Mouse (Mus musculus) C3H10T1/2 (cell line): Measurements from ENCODE around the gene Trim34b. TPM values are rescaled to one million over a fixed set of nuclear protein-coding genes. Genes with fewer than 3 reads are reported as not detected.

Experiments
- polyA plus RNA-seq, 2 experiments: library from polyadenylated mRNA; unstranded; fragments of >200 nt; fragmentation: generic; extraction: Trizol; gene quantifications; one replicate each; pipeline ENCODE4 v1.2.1; 2012; ENCODE audit warnings: missing spikeins in 2 of 2

Gene Trim34b
- polyA plus RNA-seq = under 1 TPM in 1 of 2 experiments, not detected in 1; 0.92 TPM

DNA sequence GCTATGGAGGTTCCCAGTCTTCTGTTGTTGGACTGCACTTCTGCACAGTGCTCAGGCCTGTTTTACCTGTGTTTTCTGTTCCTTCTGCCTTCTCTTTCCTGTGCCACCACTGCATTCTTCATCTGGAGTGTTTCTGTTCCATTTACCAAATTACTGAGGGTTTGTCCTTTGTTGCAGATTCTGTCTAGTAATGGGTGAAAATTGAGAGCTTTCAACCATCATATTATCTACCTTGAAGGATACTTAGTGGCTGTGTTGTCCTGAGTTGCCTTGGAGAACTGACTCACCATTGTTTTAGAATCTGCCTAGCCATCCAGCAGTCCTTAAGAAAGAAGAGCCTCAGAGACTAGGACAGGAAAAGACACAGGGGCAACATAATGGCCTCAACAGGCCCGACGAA, at the start of gene Trim34b:
Trim34b (plus strand) TSS at position 301 of the 400 bp plus-strand sequence.

DNA sequence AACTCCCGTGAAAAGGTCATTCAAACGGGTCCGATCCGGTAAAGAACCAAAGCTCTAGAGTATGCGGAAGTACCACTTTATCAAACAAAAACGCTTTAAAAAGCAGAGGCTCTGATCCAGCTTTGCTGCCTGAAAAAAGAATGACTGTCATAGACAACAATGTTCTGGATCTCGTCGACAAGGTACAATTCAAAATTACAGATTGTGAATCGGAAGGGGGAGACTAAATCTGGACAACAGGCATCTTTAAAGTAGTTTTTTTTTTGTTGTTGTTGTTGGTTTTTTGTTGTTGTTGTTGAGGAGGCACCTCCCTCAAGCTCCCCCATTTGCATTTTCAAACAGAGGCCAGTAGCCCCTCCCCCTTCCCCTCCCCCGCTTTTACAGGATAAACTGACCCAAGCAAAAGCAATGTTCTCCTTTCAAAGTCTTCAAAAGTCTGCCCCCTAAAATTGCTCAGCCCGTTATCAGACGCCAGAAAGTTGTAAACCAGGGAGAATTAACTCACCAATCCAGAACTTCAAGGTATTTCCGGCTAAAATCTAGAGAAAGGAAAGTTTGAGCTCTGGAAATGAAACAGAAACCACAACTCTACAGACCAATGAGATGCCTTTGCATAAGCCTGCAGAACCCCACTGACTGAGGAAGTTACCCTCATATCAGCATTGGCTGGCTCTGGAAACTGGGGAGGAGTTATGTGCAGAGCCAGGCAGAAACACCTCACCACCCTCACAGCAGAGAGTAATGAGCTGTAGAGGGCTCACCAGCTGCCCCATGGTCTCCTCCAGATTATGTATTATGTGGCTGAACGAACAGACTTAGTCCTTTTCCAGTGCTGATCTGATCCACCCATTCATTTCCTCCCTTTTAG, 41.5 kb upstream of the Trim34b start, which contains the start of gene Trim5:
Trim5 (minus strand) TSS at position 519 of the 868 bp plus-strand sequence.

DNA sequence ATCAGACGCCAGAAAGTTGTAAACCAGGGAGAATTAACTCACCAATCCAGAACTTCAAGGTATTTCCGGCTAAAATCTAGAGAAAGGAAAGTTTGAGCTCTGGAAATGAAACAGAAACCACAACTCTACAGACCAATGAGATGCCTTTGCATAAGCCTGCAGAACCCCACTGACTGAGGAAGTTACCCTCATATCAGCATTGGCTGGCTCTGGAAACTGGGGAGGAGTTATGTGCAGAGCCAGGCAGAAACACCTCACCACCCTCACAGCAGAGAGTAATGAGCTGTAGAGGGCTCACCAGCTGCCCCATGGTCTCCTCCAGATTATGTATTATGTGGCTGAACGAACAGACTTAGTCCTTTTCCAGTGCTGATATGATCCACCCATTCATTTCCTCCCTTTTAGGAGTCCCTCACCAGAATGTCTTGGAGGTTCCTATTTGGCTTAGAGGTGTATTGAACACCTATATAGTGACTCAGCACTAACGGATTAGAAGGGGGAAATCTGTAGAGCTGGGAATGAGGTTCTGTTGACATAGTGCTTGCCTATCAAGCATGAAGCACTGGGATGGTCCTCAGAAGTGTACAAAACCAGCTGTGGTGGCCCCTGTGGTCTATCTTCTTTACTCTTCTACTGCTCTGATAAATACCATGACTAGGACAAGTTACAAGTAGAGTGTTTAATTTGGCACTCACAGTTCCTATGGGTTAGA, 13.7 kb upstream of the Trim34b start, which contains the start of gene Trim12a:
Trim12a (minus strand) TSS at position 98 of the 712 bp plus-strand sequence.

DNA sequence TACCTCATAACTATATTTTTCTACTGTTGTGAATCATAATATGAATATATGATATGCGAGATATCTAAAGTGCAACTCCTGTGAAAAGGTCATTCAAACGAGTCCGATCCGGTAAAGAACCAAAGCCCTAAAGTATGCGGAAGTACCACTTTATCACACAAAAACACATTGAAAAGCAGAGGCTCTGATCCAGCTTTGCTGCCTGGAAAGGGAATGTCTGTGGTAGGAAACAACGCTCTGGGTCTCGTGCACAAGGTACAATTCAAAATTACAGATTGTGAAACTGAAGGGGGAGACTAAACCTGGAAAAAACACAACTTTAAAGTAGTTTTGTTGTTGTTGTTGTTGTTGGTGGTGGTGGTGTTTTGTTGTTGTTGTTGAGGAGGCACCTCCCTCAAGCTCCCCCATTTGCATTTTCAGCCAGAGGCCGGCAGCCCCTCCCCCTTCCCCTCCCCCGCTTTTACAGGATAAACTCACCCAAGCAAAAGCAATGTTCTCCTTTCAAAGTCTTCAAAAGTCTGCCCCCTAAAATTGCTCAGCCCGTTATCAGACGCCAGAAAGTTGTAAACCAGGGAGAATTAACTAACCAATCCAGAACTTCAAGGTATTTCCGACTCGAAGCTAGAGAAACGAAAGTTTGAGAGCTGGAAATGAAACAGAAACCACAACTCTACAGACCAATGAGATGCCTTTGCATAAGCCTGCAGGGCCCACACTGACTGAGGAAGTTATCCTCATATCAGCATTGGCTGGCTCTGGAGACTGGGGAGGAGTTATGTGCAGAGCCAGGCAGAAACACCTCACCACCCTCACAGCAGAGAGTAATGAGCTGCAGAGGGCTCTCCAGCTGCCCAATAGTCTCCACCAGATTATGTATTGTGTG, 23.7 kb downstream of the Trim34b start, which contains the start of gene Trim12c:
Trim12c (minus strand) TSS at position 646 of the 883 bp plus-strand sequence.

DNA sequence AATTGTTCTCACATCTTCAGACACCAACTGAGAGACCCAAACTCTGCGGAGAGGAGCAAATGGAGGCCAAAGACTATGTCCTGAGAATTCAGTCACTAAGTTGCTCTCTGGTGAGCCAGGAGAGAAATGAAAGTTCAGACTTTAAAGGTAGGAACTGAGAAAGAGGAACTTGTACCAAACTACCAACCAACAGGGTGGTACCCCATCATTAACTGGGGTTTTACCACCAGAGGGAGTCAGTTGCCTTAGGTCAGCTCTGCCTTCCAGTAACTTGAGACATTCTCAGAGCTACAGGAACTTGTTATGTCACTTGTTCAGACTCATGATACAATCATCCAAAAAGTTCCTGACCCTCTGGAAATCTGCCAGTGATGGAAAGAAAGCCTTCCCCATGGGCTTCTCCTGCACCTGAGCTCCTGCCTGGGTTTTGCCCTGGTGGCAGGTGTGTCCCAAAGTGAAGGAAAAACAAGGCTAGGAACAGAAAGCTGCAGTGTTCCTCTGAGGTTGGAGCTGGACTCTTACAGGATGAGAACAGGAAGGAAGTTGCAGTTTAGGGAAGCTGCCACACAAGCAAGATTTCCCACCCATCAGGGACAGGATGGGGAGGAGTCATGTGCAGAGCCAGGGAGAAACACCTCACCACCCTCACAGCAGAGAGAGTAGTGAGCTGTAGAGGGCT, 40.6 kb downstream of the Trim34b start, which contains the start of gene Trim30b:
Trim30b (minus strand) TSS at position 149 of the 679 bp plus-strand sequence.

Other genes with a start within 250 kb of the Trim34b start
- not detected for gene Olfr645, start 244.0 kb upstream of the Trim34b start, polyA plus RNA-seq
- not detected for gene Olfr646, start 224.6 kb upstream of the Trim34b start, polyA plus RNA-seq
- gene Ubqln5, start 199.6 kb upstream of the Trim34b start, polyA plus RNA-seq = not detected
- gene Olfr643, start 192.1 kb upstream of the Trim34b start, polyA plus RNA-seq = not detected
- gene Ubqln3, start 186.2 kb upstream of the Trim34b start, polyA plus RNA-seq = not detected
- gene Ubqlnl, start 178.9 kb upstream of the Trim34b start, polyA plus RNA-seq = not detected
- gene Olfm5, start 164.6 kb upstream of the Trim34b start, polyA plus RNA-seq = not detected
- under 1 TPM in 1 of 2 experiments, not detected in 1; 0.01 TPM for gene Olfr648, start 146.1 kb upstream of the Trim34b start, polyA plus RNA-seq
- gene Olfr649, start 133.5 kb upstream of the Trim34b start, polyA plus RNA-seq = not detected
- under 1 TPM; 0.07 to 0.15 TPM for gene Trim6, start 110.7 kb upstream of the Trim34b start, polyA plus RNA-seq
- under 1 TPM; 0.01 to 0.54 TPM for gene Trim34a, start 85.0 kb upstream of the Trim34b start, polyA plus RNA-seq
- gene Trim5, start 41.4 kb upstream of the Trim34b start, polyA plus RNA-seq = not detected
- gene Trim12a, start 14.0 kb upstream of the Trim34b start, polyA plus RNA-seq = under 1 TPM in 1 of 2 experiments, not detected in 1; 0.01 TPM
- 1 to 10 TPM in 1 of 2 experiments, under 1 TPM in 1; 0.13 to 3.7 TPM for gene Trim12c, start 23.9 kb downstream of the Trim34b start, polyA plus RNA-seq
- gene Trim30b, start 40.4 kb downstream of the Trim34b start, polyA plus RNA-seq = not detected
- gene Trim30c, start 71.4 kb downstream of the Trim34b start, polyA plus RNA-seq = not detected
- 1 to 10 TPM in 1 of 2 experiments, not detected in 1; 1.7 TPM for gene Trim30a, start 135.7 kb downstream of the Trim34b start, polyA plus RNA-seq
- under 1 TPM in 1 of 2 experiments, not detected in 1; 0.73 TPM for gene Trim30d, start 178.4 kb downstream of the Trim34b start, polyA plus RNA-seq
- not detected for gene Olfr651, start 220.7 kb downstream of the Trim34b start, polyA plus RNA-seq
- not detected for gene Olfr652, start 231.4 kb downstream of the Trim34b start, polyA plus RNA-seq
- not detected for gene Olfr653, start 247.8 kb downstream of the Trim34b start, polyA plus RNA-seq